Mouse (Mus musculus): ENCODE results near the gene Gm10031. TPM values are rescaled to one million over a fixed set of nuclear protein-coding genes. Genes with fewer than 3 reads are reported as not detected.

Gene Gm10031
- polyA plus RNA-seq, 1 experiment from 2014 or later, result 1.3 TPM

DNA sequence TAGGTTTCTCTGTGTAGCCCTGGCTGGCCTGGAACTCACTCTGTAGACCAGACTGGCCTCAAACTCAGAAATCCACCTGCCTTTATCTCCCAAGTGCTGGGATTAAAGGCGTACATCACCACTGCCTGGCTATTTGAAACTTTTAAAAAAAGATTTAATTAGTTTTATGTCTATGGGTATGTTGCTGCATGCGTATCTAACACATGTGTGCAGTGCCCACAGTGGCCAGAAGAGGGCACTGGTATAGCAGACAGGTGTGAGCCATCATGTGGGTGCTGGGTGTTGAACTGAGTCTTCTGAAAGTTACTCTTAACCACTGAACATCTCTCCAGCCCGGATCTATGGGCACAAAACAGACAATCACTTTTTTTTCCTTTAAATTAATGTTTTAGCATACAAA is 42.3 kb downstream of the Gm10031 start:
- Histone ChIP-seq H3K9ac (replicated peaks; ENCODE audit: low read depth, low read length) (no peak overlapping the region), H3K4me1 (replicated peaks; ENCODE audit: control insufficient read depth, insufficient read depth, low read length) (no peaks in the 10 kb centered on the region), H3K4me2 (ENCODE audit: low read length) (no peak overlapping the region), H3K36me3 (ENCODE audit: control insufficient read depth, insufficient read depth) (no peaks in the 10 kb centered on the region), H3K27ac (ENCODE audit: low read length) (no peak overlapping the region), H3K27me3 (replicated peaks; ENCODE audit: control insufficient read depth, insufficient read depth, low read length) (no peaks in the 10 kb centered on the region), H3K9me3 (ENCODE audit: control insufficient read depth, low read length) (no peaks in the 10 kb centered on the region), H3K4me3 (replicated peaks; ENCODE audit: low read length) (no peak overlapping the region)
- ATAC-seq, result no peak
- WGBS, result 97% methylated on average over 3 of the region's 3 CpGs

DNA sequence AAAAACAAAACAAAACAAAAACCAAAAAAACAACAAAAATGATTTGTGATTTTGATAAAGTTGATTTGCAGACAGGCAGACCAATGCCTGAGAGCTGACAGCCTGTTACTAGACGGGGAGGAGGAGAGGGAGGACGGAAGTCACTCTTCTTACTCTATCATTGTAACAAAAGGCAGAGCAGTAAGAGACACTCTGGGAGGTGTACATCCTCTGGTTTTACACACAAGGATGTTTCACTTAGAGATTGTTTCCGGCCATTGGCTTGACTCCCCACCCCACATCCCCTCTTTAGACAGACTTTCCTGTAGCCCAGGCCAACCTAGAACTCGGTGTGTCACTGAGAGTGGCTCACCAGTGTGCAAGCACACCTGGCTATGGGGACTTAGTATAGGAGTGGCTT is 45.8 kb downstream of the Gm10031 start:
- no peaks in the 10 kb centered on the region for H3K9me3 ChIP-seq (ENCODE audit: control insufficient read depth, low read length)
- no peak overlapping the region for H3K4me2 ChIP-seq (ENCODE audit: low read length)
- H3K36me3 ChIP-seq (ENCODE audit: control insufficient read depth, insufficient read depth), result no peaks in the 10 kb centered on the region
- peaks cover 5% of the 10 kb centered on the region; the same call in 1 of the 2 replicates for H3K4me1 ChIP-seq (replicated peaks; ENCODE audit: control insufficient read depth, insufficient read depth, low read length)
- no peak for ATAC-seq
- H3K27me3 ChIP-seq (replicated peaks; ENCODE audit: control insufficient read depth, insufficient read depth, low read length), result no peaks in the 10 kb centered on the region
- 86% methylated on average over 4 of the region's 4 CpGs for WGBS
- no peak overlapping the region for H3K9ac ChIP-seq (replicated peaks; ENCODE audit: low read depth, low read length)
- H3K4me3 ChIP-seq (replicated peaks; ENCODE audit: low read length), result no peak overlapping the region
- no peak overlapping the region for H3K27ac ChIP-seq (ENCODE audit: low read length)

DNA sequence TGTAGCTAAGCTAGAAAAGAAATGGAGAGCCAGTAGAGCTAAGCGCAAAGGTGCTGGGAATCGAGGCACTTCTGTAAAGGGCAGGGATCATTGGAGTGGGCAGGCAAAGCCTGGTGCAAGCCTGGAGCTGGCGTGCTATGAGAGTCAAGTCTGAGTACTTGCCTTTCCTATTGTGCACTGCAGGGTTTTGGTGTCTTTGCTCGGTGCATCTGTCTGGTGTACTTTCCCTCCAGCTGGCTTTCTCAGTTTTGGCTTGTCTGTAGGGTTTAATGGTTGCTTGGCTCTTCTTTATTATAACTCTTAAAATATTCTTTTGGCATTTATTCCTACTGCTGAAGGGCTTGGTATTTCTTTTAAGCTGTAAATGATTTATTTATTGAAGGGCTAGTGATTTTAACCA is 49.1 kb downstream of the Gm10031 start:
- peaks cover 5% of the 10 kb centered on the region; the same call in 1 of the 2 replicates for H3K4me1 ChIP-seq (replicated peaks; ENCODE audit: control insufficient read depth, insufficient read depth, low read length)
- no peak overlapping the region for H3K4me2 ChIP-seq (ENCODE audit: low read length)
- H3K9me3 ChIP-seq (ENCODE audit: control insufficient read depth, low read length), result no peaks in the 10 kb centered on the region
- 65% methylated on average over 4 of the region's 4 CpGs for WGBS
- peak; percentile 50; the same call in 1 of the 2 replicates for ATAC-seq
- no peak overlapping the region for H3K4me3 ChIP-seq (replicated peaks; ENCODE audit: low read length)
- no peaks in the 10 kb centered on the region for H3K36me3 ChIP-seq (ENCODE audit: control insufficient read depth, insufficient read depth)
- H3K27me3 ChIP-seq (replicated peaks; ENCODE audit: control insufficient read depth, insufficient read depth, low read length), result no peaks in the 10 kb centered on the region
- H3K27ac ChIP-seq (ENCODE audit: low read length), result peak overlapping the region; percentile 64
- no peak overlapping the region for H3K9ac ChIP-seq (replicated peaks; ENCODE audit: low read depth, low read length)

Other genes starting within 250 kb of the Gm10031 start
- gene Tdrd5, start 220.3 kb upstream of the Gm10031 start, polyA plus RNA-seq (2015; fragmentation: Nextera tagmentation; extraction: Ambion mirVana), result 0.41 and 1.3 TPM in 2 replicates
- gene Nphs2, start 213.3 kb upstream of the Gm10031 start, polyA plus RNA-seq (2015; fragmentation: Nextera tagmentation; extraction: Ambion mirVana), result 0.75 and 1.1 TPM in 2 replicates
- 492 and 576 TPM in 2 replicates for gene Gm2000, start 158.0 kb upstream of the Gm10031 start, polyA plus RNA-seq (2015; fragmentation: Nextera tagmentation; extraction: Ambion mirVana)
- not detected in 2 replicates for gene Axdnd1, start 102.9 kb upstream of the Gm10031 start, polyA plus RNA-seq (2015; fragmentation: Nextera tagmentation; extraction: Ambion mirVana)
- gene Soat1, start 49.7 kb upstream of the Gm10031 start, polyA plus RNA-seq (2015; fragmentation: Nextera tagmentation; extraction: Ambion mirVana), result 10.1 and 16.2 TPM in 2 replicates
- 7.4 TPM in 2 replicates for gene Abl2, start 34.8 kb downstream of the Gm10031 start, polyA plus RNA-seq (2015; fragmentation: Nextera tagmentation; extraction: Ambion mirVana)
- 4.4 TPM in 2 replicates for gene Tor3a, start 150.3 kb downstream of the Gm10031 start, polyA plus RNA-seq (2015; fragmentation: Nextera tagmentation; extraction: Ambion mirVana)
- 27.2 and 27.6 TPM in 2 replicates for gene Fam20b, start 195.1 kb downstream of the Gm10031 start, polyA plus RNA-seq (2015; fragmentation: Nextera tagmentation; extraction: Ambion mirVana)